Mouse (Mus musculus): Measurements from ENCODE around the gene Aldh3a2.

DNA sequence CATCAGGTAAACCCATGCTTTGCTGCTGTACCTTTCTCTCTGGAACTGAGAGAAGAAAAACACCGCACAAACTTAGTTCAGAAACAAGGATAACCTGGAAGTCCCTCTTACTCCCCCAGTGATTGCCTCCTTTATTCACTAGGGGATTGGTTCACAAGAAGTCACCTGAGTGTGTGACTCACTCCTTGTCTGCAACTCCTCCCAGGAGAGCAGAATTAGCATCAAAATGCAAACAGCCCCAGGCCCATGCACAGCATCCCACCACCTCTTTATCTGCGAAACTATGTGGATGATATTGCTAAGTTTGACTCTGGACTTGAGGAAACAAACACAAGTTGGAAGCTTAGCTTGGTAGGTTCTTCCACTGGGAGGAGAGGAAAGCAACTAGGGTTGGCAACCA, 30.1 kb upstream of the Aldh3a2 start:
- TF ChIP-seq CTCF (IDR thresholded peaks at IDR 0.05; ENCODE audit: low read depth, low read length), result no peak
- no peak for TF ChIP-seq POLR2A (IDR thresholded peaks at IDR 0.05; ENCODE audit: extremely low read depth, insufficient read depth, low read length)
